Mouse (Mus musculus): Measurements from ENCODE around the gene Polr2i. TPM values are rescaled to one million over a fixed set of nuclear protein-coding genes. Genes with fewer than 3 reads are reported as not detected.
"Not testable (repeated sequence)": the region's sequence is repeated elsewhere in the genome, so short reads cannot be mapped to it uniquely, and the experiment has no call there.

Polr2i gene
- total RNA-seq (2021), result 10 to 100 TPM; 51.1 to 53.7 TPM
- long read RNA-seq, experiment 1, transcript Polr2i-201 (6 exons, 819 nt), result major isoform, 19 of 26 reads
- long read RNA-seq, experiment 1, transcript Polr2i-202 (5 exons, 508 nt), result minor isoform, 6 of 26 reads
- long read RNA-seq, experiment 1, partial matches to known transcripts, result 0 of 26 reads
- long read RNA-seq, experiment 1, other reads (novel, unspliced or antisense), result 0 of 26 reads
- long read RNA-seq, experiment 2, transcript Polr2i-201 (6 exons, 819 nt), result major isoform, 22 of 26 reads
- long read RNA-seq, experiment 2, partial matches to known transcripts, result 0 of 26 reads
- long read RNA-seq, experiment 2, other reads (novel, unspliced or antisense), result 0 of 26 reads

DNA sequence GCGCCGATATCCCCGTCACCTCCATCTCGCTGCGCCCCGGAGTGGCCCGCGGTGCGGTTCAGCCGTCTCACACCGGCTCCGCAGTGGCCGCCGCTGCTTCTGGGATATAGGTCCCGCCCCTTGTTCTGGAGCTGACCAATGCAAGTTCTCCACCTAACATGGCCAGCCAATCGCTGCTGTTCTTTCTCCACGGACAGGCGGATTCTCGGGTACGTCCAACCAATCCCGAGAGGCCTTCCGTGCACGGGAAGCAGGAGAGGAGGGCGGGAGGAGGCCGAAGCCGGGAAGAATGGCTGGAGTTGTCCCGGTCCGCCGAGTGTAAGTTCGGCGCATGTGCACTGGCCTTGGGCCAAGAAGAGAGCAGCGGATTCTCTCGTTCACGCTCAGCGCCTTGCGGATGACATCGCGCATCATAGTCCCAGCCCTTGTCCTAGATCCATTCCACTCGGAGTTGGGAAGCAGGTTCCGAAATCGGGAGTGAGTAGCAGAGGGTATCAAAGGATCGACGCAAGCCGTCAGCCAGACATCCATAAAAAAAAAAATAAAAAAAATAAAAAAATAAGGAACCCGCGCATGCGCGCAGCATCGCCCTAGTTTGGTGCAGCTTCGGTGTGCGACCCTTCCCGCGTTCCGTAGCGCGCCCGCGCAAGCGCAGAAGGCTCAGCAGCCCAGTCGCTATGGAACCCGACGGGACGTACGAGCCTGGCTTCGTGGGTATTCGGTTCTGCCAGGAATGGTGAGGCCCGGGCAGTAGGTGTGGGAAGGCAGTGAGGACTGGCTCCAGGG is at the start of gene Polr2i, which contains the start of gene Tbcb:
TSS of gene Polr2i (plus strand) at position 280 of the 786 bp plus-strand sequence.
TSS of gene Tbcb (minus strand) at position 604 of the 786 bp plus-strand sequence.
- DNase-seq, result peak; percentile 99

DNA sequence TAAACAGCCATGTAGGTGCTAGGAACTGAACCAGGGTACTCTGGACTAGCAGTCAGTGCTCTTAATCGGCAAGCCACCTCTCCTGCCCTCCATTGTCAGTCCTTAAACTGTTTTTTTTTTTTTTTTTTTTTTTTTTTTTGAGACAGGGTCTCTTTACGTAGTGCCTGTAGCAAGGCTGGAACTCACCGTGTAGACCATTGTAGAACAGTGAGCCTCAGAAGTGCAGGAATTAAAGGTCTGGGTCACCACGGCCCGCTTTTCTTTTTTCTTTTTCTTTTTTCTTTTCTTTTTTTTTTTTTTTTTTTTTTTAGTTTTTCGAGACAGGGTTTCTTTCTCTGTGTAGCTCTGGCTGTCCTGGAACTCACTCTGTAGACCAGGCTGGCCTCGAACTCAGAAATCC is 48.6 kb upstream of the Polr2i start:
- DNase-seq, result not testable (repeated sequence)

DNA sequence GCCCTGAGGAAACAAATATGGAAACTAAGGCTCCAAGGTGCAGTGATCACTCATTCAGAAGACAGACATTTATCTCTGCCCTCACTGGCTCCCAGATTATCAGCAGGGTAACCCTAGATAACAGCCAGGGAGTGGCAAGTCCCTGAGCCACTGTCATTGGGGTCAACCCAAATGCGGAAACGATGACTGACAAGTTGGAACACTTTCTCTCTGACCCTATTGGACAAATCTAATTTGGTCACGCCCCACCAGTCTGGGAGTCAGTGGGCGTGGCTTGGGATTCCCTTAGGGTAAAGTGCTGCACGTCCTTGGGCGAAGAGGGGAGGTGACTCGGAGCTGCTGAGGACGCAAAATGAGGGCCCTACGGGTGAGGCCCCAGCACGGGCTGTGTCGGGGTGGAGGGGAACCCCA is 47.9 kb upstream of the Polr2i start, which contains the start of gene Cox7a1:
TSS of gene Cox7a1 (plus strand) at position 266 of the 411 bp plus-strand sequence.
- DNase-seq, result peak; percentile 97

DNA sequence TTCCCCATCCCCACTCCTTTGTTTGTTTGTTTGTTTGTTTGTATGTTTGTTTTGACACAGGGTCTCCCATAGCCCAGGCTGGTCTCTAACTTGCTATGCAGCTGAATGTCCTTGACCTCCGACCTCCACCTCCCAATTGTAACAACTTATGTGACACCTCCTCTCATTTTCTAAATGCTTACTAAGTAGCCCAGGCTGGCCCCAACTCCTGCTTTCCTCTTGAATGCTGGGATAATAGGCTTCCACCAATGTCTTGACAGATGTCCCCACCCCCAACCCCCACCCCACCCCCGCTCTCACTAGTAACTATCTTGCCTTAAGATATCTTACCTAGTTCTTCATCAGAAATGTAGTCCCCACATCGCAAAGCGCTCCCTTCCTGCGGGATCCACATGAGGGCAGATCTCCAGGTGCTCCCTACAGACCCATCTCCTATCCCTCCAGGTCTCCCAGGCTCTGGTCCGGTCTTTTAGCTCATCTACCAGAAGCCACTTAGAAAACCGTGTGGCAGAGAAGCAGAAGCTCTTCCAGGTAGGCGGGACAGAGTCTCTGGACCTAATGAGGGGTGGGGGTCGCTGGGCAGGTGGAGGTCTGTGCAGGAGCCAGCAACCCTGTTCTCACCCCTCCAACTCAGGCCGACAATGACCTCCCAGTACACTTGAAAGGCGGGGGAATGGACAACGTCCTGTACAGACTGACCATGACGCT is 47.0 kb upstream of the Polr2i start:
- DNase-seq, result peak in 1 of 2 experiments; percentile 36

DNA sequence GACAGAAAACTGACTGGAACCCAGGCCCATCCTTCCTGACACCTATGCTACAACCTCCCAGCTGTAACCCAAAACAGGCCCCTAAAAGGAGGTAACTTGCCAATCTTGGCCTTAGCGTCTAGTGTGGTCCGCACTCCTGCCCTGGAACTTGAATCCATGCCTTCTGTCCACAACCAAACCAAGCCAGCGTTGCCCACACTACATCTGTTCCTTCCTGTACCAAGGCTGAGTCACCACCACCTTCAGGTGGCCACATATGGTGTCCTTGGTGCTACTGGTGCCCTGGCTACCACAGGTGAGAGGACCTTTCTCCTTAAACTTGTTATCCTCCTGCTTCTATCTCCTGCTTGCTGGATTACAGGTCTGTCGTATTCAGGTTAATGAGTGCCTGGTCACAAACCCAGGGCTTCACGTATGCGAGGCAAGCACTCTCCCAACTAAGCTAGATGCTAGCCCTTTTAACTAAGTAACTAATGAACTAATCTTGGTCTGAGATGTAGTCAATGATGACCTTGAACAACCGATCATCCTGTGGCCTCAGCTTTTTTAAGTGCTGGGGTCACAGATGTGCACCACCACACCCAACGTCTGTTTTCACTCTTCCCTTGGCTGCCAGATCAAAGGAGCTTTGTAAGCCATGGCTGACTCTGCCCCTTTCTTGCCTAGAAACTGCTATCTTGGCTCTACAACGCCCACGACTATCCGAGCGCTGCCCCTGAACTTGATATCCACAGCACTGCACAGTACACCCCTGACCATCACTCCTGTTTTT is 43.2 kb upstream of the Polr2i start:
- DNase-seq, result no peak

DNA sequence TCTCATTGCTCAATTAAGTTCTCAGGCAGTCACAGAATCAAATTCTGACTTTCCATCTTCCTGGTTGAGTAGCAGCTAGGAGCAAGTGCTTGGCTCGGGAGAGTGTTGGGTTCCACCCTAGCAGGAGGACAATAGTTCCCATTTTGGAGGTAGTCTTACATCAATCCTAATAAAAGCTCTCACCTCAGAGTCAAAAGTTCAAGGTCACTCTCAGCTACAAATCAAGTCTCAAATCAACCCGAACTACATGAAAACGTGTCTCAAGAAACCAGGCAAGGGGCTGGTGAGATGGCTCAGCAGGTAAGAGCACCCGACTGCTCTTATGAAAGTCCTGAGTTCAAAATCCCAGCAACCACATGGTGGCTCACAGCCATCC is 42.6 kb upstream of the Polr2i start:
- DNase-seq, result no peak

DNA sequence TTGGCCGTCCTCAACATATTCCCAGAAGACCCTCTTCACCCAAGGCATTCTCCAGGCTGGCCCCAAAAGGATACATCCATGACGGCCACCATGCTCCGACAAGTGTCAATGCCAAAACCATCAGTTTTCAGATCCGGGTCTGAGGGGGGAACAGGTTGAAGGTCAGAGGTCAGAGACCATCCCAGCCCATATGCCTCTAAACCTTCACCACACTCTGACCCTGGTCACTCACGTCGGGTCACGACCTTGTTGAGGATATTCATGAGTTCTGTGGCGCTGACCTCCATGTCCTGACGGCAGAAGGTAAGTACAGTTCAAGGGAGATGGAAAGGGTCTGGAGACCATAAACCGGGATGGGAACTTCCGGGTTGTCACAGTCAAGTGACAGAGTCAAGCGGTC is 39.7 kb upstream of the Polr2i start:
- DNase-seq, result no peak

DNA sequence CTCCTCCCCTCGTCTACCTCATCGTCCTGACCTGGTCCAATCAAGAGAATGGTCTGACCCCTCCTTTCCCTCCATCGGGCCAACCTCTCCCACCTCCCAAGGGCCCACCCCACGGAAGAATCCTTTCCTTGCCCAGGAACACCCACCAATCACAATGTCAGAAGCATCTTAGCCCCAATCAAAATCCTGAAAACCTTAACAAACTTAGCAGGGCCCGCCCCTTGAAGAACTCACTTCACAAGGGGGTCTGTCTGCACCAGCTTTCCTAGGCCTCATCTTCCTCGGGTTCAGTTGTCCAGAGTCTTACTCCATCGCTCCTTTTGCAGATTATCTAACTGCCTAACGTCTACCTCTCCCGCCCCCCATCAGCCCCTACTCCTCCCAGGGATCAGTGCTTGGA is 38.7 kb upstream of the Polr2i start:
- no peak for DNase-seq

DNA sequence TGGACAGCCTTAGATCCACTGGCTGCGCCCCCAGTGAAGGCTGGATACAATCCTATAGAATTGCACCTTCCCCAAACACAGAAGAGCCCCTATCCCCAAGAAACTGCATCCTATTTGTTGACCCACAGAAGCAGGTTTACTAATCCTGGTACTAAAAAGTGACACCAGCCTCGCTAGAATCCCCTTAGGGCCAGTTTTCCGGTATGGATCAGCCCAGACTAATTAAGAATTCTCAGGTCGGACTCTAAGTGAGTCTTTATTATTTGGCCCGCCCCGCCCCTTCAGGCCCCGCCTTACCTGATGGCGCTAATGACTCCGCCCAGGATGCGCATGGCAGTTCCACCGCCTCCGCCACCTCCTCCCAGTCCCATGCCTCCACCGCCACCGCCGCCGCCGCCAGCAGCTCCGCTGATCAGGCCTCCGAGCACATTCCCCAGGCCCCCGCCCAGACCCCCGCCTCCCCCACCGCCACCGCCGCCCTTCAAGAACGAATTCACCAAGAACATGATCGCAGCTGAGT is 38.1 kb upstream of the Polr2i start:
- peak; percentile 88 to 90 for DNase-seq

DNA sequence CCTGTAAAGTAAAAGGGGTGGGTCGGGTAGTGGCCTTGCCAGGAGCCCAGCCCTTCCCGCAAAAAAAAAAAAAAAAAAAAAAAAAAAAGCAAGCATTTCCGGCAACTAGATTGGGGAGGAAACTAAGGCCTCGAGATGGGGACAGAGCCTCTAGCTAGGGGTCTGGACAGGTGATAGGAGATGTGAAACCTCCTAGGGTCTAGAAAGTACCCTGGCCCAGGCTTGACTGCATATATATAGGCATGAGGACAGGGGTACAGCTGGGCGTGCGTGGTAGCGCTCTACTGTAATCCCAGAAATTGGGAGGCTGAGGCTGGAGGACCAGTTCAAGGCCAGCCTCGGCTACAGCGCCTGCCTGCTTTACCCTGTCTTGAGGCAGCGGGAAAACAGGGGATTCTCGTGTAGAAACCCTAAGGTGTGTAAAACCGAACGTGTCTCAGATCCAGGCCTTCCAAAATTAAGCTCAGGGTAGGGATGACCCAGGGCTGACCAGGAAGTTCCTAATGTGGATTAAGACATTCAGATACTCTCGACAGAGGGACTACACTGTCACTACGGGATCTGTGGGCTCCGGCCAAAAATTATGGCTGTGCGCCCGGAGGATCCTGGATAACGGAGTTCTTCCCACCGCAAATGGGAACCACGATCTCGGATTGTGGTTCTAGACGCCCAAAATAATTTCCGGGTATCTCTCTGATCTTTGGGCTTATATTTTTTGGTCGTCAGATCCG is 37.5 kb upstream of the Polr2i start:
- peak in 1 of 2 experiments; percentile 79 for DNase-seq

DNA sequence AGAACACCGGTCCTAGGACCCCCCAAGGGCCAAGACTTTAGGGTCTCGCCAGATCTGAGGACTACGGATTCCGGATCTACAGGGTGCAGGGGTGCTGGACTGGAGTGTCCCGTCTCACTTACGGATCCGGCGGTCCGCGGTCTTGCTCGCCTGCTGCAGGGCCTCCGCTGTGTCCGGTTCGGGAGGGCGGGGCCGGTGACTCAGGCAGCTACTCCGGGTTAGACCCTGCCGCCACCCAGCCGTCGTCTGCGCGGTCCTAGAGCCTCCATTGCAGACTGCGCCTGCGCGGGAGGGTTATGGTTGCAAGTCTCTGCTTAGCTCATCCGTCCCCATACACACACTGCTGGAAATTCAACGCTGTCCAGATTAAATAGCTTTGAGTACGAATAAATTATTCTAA is 36.9 kb upstream of the Polr2i start:
- peak; percentile 97 to 98 for DNase-seq

DNA sequence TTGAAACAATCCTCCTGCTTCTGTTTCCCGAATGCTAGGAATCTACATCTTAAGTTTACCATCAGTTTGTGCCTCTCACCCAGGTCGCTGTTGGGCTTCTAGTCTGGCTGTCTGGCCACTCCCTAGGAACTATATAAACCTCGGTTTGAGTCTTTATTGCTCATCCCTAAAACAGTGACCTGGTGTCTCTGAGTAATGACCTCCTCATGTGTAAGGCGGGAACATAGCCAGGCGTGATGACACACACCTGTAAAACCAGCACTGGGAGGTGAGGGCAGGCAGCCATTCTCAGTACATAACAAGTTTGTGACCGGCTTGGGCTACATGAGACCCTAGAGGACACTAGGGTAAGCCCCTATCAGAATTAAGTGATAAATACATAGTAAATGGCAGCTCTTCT is 36.3 kb upstream of the Polr2i start:
- no peak for DNase-seq

DNA sequence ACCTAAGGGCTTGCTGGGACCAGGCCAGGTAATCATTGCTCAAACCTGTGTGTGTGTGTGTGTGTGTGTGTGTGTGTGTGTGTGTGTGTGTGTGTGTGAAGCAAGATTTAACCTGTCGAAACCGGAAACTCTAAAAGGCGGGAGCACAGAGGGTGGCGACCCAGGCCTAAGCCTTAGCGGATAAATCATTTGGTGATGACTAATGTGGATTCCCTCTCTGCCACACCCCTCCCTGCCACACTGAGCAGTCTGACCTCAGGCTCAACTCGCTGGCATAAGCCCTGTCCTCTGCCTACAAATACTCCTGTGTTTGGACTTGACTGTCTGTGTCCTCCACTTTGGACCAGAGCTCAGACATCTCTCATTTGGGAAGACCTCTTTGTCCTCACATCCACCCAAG is 35.6 kb upstream of the Polr2i start:
- DNase-seq, result no peak

DNA sequence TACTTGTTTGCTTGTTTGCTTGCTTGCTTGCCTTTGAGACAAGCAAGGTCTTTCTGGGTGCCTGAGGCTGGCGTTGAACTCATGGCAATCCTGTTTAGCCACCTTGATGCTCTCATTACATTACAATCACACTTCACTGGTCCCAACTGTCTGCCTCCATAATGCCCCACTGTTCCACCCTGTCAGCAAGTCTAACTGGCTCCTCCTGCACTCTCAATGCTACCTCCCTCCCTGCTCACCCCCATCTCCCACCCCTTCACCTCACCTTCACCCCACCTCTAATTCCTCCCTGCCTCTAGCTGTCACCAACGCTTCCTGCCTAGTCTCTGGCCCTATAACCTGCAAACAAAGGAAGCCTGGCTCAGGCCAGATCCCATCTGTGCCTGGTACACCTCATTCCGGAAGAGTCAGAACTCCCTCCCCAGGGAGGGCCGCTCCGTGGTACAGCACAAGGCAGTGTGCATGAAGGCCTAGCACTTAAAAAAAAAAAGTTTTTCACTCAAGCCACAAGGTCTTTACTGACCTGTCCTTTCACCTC is 34.1 kb upstream of the Polr2i start:
- no peak for DNase-seq

DNA sequence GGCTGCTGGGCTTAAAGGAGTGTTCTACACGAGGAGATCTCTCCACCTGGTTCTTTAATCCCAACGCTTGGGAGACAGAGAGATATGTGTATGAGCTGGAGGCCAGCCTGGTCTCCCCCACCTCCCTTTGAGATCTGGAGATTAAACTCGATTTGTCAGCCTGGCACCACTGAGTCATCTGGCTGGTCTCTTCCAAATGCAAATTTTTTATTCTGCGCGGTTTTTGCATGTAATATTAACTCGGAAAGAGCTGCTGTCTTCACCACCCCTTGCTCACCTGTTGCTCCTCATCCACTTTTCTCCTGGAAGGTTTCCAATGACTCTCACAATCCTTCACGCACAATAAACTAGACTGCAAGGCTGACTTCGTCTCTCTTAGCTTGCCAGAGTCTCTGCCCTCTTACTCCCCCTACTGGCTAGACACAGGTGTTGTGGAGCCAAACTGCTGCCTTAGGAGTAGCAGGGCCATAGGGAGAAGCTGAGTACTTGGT is 33.2 kb upstream of the Polr2i start, which contains the start of gene Capns1:
TSS of gene Capns1 (minus strand) at position 331 of the 491 bp plus-strand sequence.
- peak; percentile 75 to 80 for DNase-seq

DNA sequence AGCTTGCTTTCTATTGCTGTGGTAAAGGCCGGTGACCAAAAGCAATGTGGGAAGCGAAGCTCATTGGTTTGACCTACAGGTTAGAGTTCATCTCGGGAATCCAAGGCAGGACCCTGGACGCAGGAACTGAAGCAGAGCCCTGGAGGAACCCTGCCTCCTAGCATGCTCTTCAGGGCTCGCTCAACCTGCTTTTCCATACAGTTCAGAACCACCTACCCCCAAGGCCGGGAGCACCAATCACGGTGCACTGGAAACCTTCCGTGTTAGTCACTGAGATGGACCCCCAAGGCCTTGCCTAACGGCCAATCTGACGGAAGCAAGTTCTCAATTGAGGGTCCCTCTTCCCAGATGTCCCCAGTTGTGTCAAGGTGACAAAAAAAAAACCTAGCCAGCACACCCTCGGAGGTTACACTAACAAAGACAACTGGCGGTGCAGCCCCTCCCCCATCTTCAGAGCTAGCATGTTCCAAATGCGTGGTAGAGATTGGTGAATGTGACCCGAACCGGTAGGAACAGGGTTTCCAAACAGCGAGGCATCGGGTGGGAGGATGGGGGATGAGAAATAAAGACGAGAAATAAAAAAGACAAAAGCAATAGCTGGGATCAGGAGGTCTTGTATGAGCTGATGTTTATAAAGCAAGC is 32.1 kb upstream of the Polr2i start:
- DNase-seq, result no peak

DNA sequence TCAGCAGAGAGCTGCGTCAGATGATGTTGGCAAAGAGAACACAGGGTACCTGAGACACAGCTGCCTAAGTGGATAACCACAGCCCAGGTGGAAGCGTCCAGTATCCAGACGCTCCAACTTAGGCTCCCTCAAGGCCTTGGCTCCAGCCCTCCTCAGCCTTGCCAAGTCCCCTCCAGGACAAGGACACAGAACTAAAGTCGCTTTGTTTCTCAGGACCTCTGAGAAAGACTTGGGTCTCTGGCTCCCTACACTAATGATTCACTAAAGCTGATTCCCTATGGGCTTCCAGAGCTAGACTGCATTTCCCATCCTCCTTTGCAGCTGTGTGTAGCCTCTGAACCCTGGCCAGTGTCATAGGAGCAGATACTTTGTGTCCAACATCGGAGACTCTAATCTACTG is 31.5 kb upstream of the Polr2i start:
- DNase-seq, result peak in 1 of 2 experiments; percentile 22

DNA sequence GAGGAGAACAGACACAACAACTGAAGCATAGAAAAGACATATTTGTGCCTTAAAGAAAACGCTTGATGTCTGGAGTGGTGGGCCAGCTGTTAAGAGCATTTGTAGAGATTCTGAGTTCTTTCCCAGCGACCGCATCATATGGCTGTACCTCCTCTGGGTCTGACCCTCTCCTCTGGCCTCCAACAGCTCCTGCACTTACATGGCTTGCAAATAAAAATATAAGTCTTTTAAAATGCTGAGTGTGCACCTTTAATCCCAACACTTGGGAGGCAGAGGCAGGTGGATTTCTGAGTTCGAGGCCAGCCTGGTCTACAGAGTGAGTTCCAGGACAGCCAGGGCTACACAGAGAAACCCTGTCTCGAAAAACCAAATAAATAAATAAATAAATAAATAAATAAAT is 31.1 kb upstream of the Polr2i start:
- not testable (repeated sequence) for DNase-seq

DNA sequence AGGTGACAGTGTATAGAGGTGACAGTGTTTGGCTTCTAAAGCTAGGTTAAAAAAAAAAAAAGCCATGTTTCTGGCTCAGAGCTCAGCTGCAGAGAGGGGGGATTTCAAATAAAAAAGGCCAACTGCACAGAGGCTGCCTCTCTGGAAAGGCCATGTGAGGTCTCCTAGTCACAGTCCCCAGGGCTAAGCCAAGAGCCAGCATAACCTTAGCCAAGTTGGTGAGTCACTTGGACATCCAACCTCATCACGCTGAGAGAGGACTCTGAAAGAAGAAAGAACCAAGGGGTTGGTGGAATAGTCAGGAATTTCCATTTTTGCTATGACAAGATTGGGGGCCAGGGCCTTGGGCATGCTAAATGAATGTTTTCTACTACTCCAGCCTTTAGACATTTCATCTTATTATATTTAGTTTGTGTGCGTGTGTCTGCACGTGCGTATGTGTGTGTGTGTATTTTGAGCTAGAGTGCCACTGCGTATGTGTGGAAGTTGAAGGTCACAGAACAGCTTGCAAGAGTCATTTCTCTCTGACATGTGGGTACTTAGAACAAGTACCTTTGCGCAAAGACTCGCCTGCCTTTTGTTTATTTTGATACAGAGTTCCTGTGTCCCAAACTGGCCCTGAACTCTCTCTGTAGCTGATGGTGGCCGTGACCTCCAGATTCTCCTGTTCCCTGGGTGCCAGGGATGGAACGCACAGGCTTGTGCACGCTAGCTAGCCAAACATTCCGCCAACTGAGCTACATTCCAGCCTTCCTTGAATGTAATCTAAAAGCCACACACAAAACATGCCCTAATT is 28.7 kb upstream of the Polr2i start:
- DNase-seq, result peak; percentile 82 to 88
